Mouse (Mus musculus) activated CD4-positive, CD25-positive, alpha-beta regulatory T cell (primary cell): ENCODE results near the gene Brms1l. TPM values are rescaled to one million over a fixed set of nuclear protein-coding genes. Genes with fewer than 3 reads are reported as not detected.

ENCODE experiments used
- polyA plus RNA-seq, 2 experiments: library from polyadenylated mRNA; unstranded; fragments of 100-300 nt; shearing (Covaris generic); gene quantifications; one replicate each; pipeline ENCODE4 v1.2.1; 2017

Gene Brms1l
- 10 to 100 TPM; 13.5 to 17.8 TPM for polyA plus RNA-seq

DNA sequence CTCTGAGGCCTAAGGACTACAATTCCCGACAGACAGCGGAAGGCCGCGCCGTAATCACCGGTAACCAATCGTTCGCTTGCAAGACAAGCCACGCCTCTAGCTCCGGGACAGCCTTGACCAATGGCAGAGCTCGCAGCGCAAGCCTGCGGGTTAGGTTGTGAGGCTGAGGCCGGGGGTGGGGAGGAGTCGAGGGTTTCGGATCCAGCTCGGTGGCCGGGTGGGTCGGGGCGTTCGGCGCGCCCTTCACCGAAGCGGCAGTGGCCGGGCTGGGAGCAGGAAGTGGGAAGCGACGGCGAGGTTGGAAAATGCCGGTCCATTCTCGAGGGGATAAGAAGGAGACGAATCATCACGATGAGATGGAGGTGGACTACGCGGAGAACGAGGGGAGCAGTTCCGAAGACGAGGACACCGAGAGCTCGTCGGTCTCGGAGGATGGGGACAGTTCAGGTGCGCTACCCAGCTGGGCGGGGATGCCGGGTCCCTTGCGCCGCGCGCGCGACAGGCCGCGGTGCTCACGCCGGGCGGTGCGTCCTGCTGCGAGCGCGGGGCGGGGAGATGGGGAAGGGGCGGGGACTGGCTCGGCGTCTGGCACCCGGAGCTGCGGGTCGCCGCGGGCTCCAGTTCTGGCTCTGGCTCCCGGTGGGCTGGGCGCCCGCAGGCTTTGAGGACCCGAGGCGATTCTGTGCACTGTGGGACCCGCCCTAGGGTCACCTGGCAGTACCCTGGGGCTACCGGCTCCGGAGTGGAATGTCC is at the start of gene Brms1l:
TSS of gene Brms1l (plus strand) at position 126 of the 753 bp plus-strand sequence.

GRCm38 (mm10) chr12:55820661-55821314 is 15.3 kb upstream of the Brms1l start, which contains the start of gene Ralgapa1:
Gene Ralgapa1, minus strand, starts transcription at chr12:55821167.

Other genes with a start within 250 kb of the Brms1l start
- gene Insm2, start 236.9 kb upstream of the Brms1l start, polyA plus RNA-seq, result under 1 TPM; 0.13 to 0.21 TPM
- 10 to 100 TPM; 31.8 to 36.4 TPM for gene Ralgapa1, start 15.2 kb upstream of the Brms1l start, polyA plus RNA-seq